Mouse (Mus musculus) kidney, adult 2 months (tissue): ENCODE results near the gene Tnfrsf8.

ENCODE experiments used
- CTCF ChIP-seq: fragments of 200-500 bp; conservative IDR thresholded peaks from 2 replicates; pipeline ENCODE4 v1.5.1; 2011; ENCODE audit warnings: low read depth, mild to moderate bottlenecking, control low read depth, low read length, moderate library complexity, mixed read lengths; ENCODE audit not compliant: insufficient read depth, insufficient read length
- POLR2A ChIP-seq: fragments of 200-500 bp; IDR thresholded peaks from one replicate; pipeline ENCODE4 v1.6.1; 2011; ENCODE audit warnings: low read depth, low read length, control low read depth

DNA sequence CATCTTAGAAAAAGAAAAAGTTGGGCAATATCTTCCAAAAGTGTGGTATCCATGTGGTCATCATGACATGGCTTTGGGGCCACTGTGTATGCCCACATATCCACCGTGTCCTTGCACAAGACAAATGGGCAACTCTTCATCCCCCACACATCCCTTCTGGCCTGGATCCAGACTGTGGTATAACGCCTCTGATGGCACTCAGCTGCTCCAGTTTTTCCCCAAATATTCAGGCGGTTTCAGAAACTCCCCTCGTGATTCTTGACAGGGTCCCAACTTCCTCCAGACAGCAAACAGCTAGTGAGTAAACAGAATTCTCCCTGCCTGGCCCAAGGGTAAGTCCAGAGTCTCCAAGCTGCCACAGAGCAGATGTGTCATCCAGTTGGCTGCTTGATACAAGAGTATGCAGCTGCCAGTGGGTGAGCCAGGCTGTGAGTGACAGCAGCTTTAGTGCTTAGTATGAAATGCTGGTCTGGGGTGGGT is 47.3 kb downstream of the Tnfrsf8 start:
- no peak for TF ChIP-seq CTCF
- TF ChIP-seq POLR2A: no peak
